Mouse (Mus musculus): ENCODE results near the gene Usp3. TPM values are rescaled to one million over a fixed set of nuclear protein-coding genes. Genes with fewer than 3 reads are reported as not detected.

The Usp3 gene
- polyA plus RNA-seq, 1 experiment = 33.3 TPM

- WGBS = 88% methylated on average over 1 of the region's 1 CpGs
- no peak overlapping the region for H3K27ac ChIP-seq (ENCODE audit: control insufficient read depth, insufficient read depth, low read depth, low read length, poor library complexity)
- no peaks in the 10 kb centered on the region; the same call in 1 of the 2 replicates for H3K4me1 ChIP-seq (ENCODE audit: control insufficient read depth, insufficient read depth, low read length)
- H3K4me3 ChIP-seq (replicated peaks; ENCODE audit: control insufficient read depth, low read depth, low read length) = no peak overlapping the region
- TF ChIP-seq CTCF (IDR thresholded peaks at IDR 0.05; ENCODE audit: control insufficient read depth, insufficient read depth, low read length) (no peak), POLR2A (IDR thresholded peaks at IDR 0.05; ENCODE audit: borderline replicate concordance, control insufficient read depth, low read depth, low read length) (no peak)
These were observed 17.7 kb downstream of the Usp3 start for GRCm38 (mm10) chr9:66575041-66575877.

- Histone ChIP-seq H3K27ac (ENCODE audit: control insufficient read depth, insufficient read depth, low read depth, low read length, poor library complexity) (no peak overlapping the region), H3K4me1 (ENCODE audit: control insufficient read depth, insufficient read depth, low read length) (no peaks in the 10 kb centered on the region; the same call in 1 of the 2 replicates), H3K4me3 (replicated peaks; ENCODE audit: control insufficient read depth, low read depth, low read length) (no peak overlapping the region)
- TF ChIP-seq CTCF (IDR thresholded peaks at IDR 0.05; ENCODE audit: control insufficient read depth, insufficient read depth, low read length) (no peak), POLR2A (IDR thresholded peaks at IDR 0.05; ENCODE audit: borderline replicate concordance, control insufficient read depth, low read depth, low read length) (no peak)
- WGBS = 67% methylated on average over 4 of the region's 4 CpGs
These were observed 20.8 kb downstream of the Usp3 start for GRCm38 (mm10) chr9:66571986-66572700.

GRCm38 (mm10) chr9:66562215-66562614 is 30.7 kb downstream of the Usp3 start:
- H3K4me3 ChIP-seq (replicated peaks; ENCODE audit: control insufficient read depth, low read depth, low read length) = no peak overlapping the region
- H3K4me1 ChIP-seq (ENCODE audit: control insufficient read depth, insufficient read depth, low read length) = peaks cover 1% of the 10 kb centered on the region
- 38% methylated on average over 1 of the region's 1 CpGs for WGBS
- no peak for TF ChIP-seq POLR2A (IDR thresholded peaks at IDR 0.05; ENCODE audit: borderline replicate concordance, control insufficient read depth, low read depth, low read length)
- TF ChIP-seq CTCF (IDR thresholded peaks at IDR 0.05; ENCODE audit: control insufficient read depth, insufficient read depth, low read length) = no peak
- H3K27ac ChIP-seq (ENCODE audit: control insufficient read depth, insufficient read depth, low read depth, low read length, poor library complexity) = no peak overlapping the region

DNA sequence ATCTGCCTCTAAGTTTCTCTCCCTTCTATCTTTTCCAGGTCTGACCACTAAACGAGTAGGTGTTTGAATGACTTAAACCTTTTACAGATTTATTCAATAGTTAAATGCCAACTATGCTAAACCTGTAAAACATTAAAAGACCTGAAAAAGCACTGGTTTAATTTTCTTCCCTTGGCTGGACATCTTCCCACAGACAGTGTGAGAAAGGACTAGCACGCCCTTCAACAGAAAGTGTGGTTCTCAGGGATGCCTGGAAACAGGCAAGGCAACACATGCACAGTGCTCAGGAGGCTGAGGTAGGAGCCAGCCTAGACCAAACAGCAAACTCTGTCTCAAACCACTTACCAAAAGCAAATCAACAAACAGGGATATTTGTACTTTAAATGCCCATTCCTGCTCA is 31.4 kb downstream of the Usp3 start:
- no peak overlapping the region for H3K4me3 ChIP-seq (replicated peaks; ENCODE audit: control insufficient read depth, low read depth, low read length)
- WGBS = 83% methylated on average over 2 of the region's 2 CpGs
- no peak overlapping the region for H3K27ac ChIP-seq (ENCODE audit: control insufficient read depth, insufficient read depth, low read depth, low read length, poor library complexity)
- TF ChIP-seq CTCF (IDR thresholded peaks at IDR 0.05; ENCODE audit: control insufficient read depth, insufficient read depth, low read length) (no peak), POLR2A (IDR thresholded peaks at IDR 0.05; ENCODE audit: borderline replicate concordance, control insufficient read depth, low read depth, low read length) (no peak)
- peaks cover 1% of the 10 kb centered on the region for H3K4me1 ChIP-seq (ENCODE audit: control insufficient read depth, insufficient read depth, low read length)

- TF ChIP-seq CTCF (IDR thresholded peaks at IDR 0.05; ENCODE audit: control insufficient read depth, insufficient read depth, low read length) = no peak
- TF ChIP-seq POLR2A (IDR thresholded peaks at IDR 0.05; ENCODE audit: borderline replicate concordance, control insufficient read depth, low read depth, low read length) = no peak
- 83% methylated on average over 1 of the region's 1 CpGs for WGBS
- Histone ChIP-seq H3K4me1 (ENCODE audit: control insufficient read depth, insufficient read depth, low read length) (peaks cover 1% of the 10 kb centered on the region), H3K27ac (ENCODE audit: control insufficient read depth, insufficient read depth, low read depth, low read length, poor library complexity) (no peak overlapping the region), H3K4me3 (replicated peaks; ENCODE audit: control insufficient read depth, low read depth, low read length) (no peak overlapping the region)
These were observed 32.2 kb downstream of the Usp3 start for GRCm38 (mm10) chr9:66560728-66561127.

GRCm38 (mm10) chr9:66560295-66560694 is 32.6 kb downstream of the Usp3 start:
- WGBS = 0% methylated on average over 2 of the region's 2 CpGs
- Histone ChIP-seq H3K27ac (ENCODE audit: control insufficient read depth, insufficient read depth, low read depth, low read length, poor library complexity) (no peak overlapping the region), H3K4me1 (ENCODE audit: control insufficient read depth, insufficient read depth, low read length) (peaks cover 1% of the 10 kb centered on the region), H3K4me3 (replicated peaks; ENCODE audit: control insufficient read depth, low read depth, low read length) (no peak overlapping the region)
- TF ChIP-seq POLR2A (IDR thresholded peaks at IDR 0.05; ENCODE audit: borderline replicate concordance, control insufficient read depth, low read depth, low read length) = no peak
- no peak for TF ChIP-seq CTCF (IDR thresholded peaks at IDR 0.05; ENCODE audit: control insufficient read depth, insufficient read depth, low read length)

GRCm38 (mm10) chr9:66558971-66559370 is 34.0 kb downstream of the Usp3 start:
- peaks cover 1% of the 10 kb centered on the region for H3K4me1 ChIP-seq (ENCODE audit: control insufficient read depth, insufficient read depth, low read length)
- no peak overlapping the region for H3K4me3 ChIP-seq (replicated peaks; ENCODE audit: control insufficient read depth, low read depth, low read length)
- TF ChIP-seq CTCF (IDR thresholded peaks at IDR 0.05; ENCODE audit: control insufficient read depth, insufficient read depth, low read length) (no peak), POLR2A (IDR thresholded peaks at IDR 0.05; ENCODE audit: borderline replicate concordance, control insufficient read depth, low read depth, low read length) (no peak)
- H3K27ac ChIP-seq (ENCODE audit: control insufficient read depth, insufficient read depth, low read depth, low read length, poor library complexity) = no peak overlapping the region
- WGBS = 87% methylated on average over 4 of the region's 4 CpGs

DNA sequence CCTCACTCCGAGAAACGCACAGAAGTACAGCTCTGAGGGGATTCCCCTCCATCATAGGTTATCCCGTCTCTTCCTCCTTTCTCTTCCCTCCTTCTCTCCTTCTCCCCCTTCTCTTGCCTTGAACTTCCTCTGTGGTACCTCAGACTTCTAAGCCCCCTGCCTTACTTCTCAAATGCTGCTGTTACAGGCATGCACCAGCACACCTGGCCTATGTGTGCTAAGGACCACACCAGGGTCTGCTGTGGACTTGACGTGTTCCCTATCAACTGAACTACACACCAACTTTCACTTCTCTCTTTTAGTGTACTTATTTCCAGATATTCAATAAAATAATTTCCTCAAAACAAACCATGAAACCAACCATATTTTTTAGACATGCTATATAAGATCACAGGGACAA is 50.2 kb downstream of the Usp3 start:
- Histone ChIP-seq H3K4me1 (ENCODE audit: control insufficient read depth, insufficient read depth, low read length) (no peaks in the 10 kb centered on the region; the same call in 1 of the 2 replicates), H3K27ac (ENCODE audit: control insufficient read depth, insufficient read depth, low read depth, low read length, poor library complexity) (no peak overlapping the region), H3K4me3 (replicated peaks; ENCODE audit: control insufficient read depth, low read depth, low read length) (no peak overlapping the region)
- 61% methylated on average over 4 of the region's 4 CpGs for WGBS
- TF ChIP-seq CTCF (IDR thresholded peaks at IDR 0.05; ENCODE audit: control insufficient read depth, insufficient read depth, low read length) (no peak), POLR2A (IDR thresholded peaks at IDR 0.05; ENCODE audit: borderline replicate concordance, control insufficient read depth, low read depth, low read length) (no peak)

Data from bone marrow, adult 2 months (tissue).